Mouse (Mus musculus) E14TG2a.4 (cell line): Measurements from ENCODE around the gene Lrp8.

Experiments
- CTCF ChIP-seq: conservative IDR thresholded peaks from 2 replicates; pipeline ENCODE4 v1.5.1; 2014; ENCODE audit warnings: low read length
- NANOG ChIP-seq: IDR thresholded peaks from 2 replicates; pipeline ENCODE4 v1.6.1; 2014; ENCODE audit warnings: borderline replicate concordance, low read length, mixed read lengths
- POU5F1 ChIP-seq: IDR thresholded peaks from 2 replicates; pipeline ENCODE4 v1.6.1; 2014; ENCODE audit warnings: low read length, borderline replicate concordance

GRCm38 (mm10) chr4:107783541-107783940 is 18.5 kb upstream of the Lrp8 start:
- TF ChIP-seq CTCF (no peak), POU5F1 (no peak), NANOG (no peak)
